Mouse (Mus musculus): Measurements from ENCODE around the gene Glyctk. TPM values are rescaled to one million over a fixed set of nuclear protein-coding genes. Genes with fewer than 3 reads are reported as not detected.
A peak's percentile ranks its signal among the peaks of the same experiment; 100 is the strongest.

Glyctk gene
- polyA plus RNA-seq, 1 experiment from 2014 or later: 2.9 TPM

DNA sequence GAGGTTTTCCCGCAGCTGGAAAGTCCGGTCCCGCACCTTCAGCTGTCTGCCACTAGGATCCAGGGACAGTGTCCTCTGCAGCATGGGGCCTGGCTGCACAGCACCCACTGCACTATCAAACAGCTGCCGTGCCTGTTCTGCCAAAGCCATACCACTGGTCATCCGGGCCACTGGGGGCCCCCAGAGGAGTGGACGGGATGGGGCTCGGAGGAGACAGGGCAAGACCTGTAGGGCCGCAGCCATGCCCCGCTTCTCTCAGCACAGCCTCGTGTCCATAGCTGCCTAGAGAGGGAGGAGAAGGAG, 364 bp downstream of the Glyctk start:
- Histone ChIP-seq H3K9ac (replicated peaks) (no peak overlapping the region), H3K27ac (replicated peaks) (no peak overlapping the region), H3K36me3 (no peaks in the 10 kb centered on the region), H3K4me3 (no peak overlapping the region), H3K4me1 (peaks cover 15% of the 10 kb centered on the region), H3K4me2 (replicated peaks) (no peak overlapping the region), H3K9me3 (no peaks in the 10 kb centered on the region), H3K27me3 (no peaks in the 10 kb centered on the region)
- ATAC-seq (replicated peaks): no peak
- 77% methylated on average over 10 of the region's 10 CpGs for WGBS

DNA sequence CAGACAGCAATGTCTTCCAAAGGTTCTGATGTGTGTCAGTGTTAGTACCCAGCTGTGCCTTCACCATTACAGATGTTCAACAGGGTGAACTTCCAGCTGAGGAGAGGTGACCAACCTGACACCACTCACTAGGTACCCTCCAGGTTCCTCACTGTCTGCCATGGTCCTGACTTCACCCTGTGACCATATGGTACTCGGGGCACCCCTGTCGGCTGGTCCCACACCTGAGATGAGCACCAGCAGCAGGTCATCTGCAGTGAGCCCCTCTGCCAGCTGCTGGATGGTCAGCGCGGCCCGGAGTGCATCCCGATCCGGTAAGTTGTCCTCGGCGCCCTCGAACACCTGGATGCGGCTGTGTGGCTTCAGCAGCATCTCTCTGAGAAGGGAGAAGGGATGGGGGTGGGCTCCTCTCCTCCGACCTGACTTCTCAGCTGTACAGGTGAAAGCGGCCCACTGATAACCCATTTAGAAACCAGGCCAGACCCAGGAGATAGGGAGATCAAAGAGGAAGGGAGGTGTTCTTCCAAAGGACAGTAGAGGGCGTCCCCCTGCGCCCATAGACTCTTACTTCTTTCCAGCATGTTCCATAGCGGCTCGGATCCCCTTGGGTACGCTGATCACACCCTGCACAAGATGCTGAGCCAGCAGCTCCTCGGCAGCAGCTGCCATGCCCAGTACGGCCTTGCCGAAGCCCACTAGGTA, 866 bp downstream of the Glyctk start:
- Histone ChIP-seq H3K36me3 (no peaks in the 10 kb centered on the region), H3K27ac (replicated peaks) (no peak overlapping the region), H3K9ac (replicated peaks) (no peak overlapping the region), H3K4me1 (peaks cover 15% of the 10 kb centered on the region), H3K4me3 (no peak overlapping the region), H3K9me3 (no peaks in the 10 kb centered on the region), H3K4me2 (replicated peaks) (no peak overlapping the region), H3K27me3 (no peaks in the 10 kb centered on the region)
- 79% methylated on average over 21 of the region's 21 CpGs for WGBS
- ATAC-seq (replicated peaks): 0 out of 2 replicates have a peak, but pooled peaks have one; percentile 3

- Histone ChIP-seq H3K9ac (replicated peaks) (no peak overlapping the region), H3K27ac (replicated peaks) (peak overlapping the region; percentile 43; the same call in 1 of the 2 replicates), H3K9me3 (no peaks in the 10 kb centered on the region), H3K4me1 (peaks cover 15% of the 10 kb centered on the region), H3K4me2 (replicated peaks) (no peak overlapping the region), H3K27me3 (no peaks in the 10 kb centered on the region), H3K36me3 (peaks cover under 1% of the 10 kb centered on the region; the same call in 1 of the 2 replicates), H3K4me3 (no peak overlapping the region)
- WGBS: 39% methylated on average over 5 of the region's 5 CpGs
- ATAC-seq (replicated peaks): peak; percentile 57
Observed at GRCm38 (mm10) chr9:106156419-106156818, 1.5 kb downstream of the Glyctk start.

DNA sequence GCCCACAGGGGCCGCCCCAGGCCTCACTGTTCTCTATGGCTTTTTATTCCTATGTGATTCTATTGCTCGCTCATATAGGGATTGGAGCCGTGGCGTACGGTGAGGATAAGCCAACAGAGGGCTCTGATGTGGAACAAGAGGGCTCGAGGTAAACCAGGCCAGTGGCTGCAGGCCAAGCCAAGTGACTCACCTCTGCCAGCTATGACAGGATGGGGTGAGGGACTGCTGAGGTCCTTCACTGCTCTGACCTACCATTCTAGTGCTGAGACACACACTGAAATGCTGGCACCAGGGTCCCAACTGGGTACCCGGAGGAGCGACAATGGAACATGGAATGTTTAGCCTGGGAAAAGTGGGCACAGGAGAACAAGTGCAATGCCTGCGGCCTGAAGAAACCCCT, 3.8 kb downstream of the Glyctk start:
- Histone ChIP-seq H3K9ac (replicated peaks) (no peak overlapping the region), H3K27me3 (peaks cover 7% of the 10 kb centered on the region), H3K4me2 (replicated peaks) (no peak overlapping the region), H3K4me3 (no peak overlapping the region), H3K36me3 (peaks cover 2% of the 10 kb centered on the region; the same call in 1 of the 2 replicates), H3K4me1 (peaks cover 26% of the 10 kb centered on the region), H3K9me3 (no peaks in the 10 kb centered on the region), H3K27ac (replicated peaks) (no peak overlapping the region)
- ATAC-seq (replicated peaks): no peak
- WGBS: 90% methylated on average over 9 of the region's 9 CpGs

DNA sequence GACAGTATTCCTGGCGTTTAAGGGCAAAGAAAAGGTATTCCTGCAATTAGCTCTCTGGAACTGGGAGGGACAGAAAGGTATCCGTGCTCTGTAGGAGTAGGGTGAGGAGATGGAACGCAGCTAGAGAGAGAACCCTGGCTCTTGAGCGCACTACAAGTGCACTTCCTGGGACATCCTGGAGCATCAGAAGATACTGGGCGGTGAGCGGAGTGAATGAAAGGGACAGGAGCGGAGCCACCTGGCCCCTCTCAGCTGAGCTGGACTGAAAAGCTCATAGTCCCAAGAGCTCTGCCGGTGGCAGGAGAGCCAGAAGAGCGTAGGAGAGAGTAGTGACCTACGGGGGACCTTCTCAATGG, 8.6 kb downstream of the Glyctk start:
- H3K9ac ChIP-seq (replicated peaks): peak overlapping the region; percentile 71
- H3K4me3 ChIP-seq: peak overlapping the region; percentile 54
- peak overlapping the region; percentile 88 for H3K27ac ChIP-seq (replicated peaks)
- peak overlapping the region; percentile 48 for H3K4me2 ChIP-seq (replicated peaks)
- peaks cover 54% of the 10 kb centered on the region for H3K4me1 ChIP-seq
- ATAC-seq (replicated peaks): no peak
- H3K27me3 ChIP-seq: peaks cover 15% of the 10 kb centered on the region
- peaks cover 2% of the 10 kb centered on the region; the same call in 1 of the 2 replicates for H3K36me3 ChIP-seq
- WGBS: 8% methylated on average over 10 of the region's 10 CpGs
- H3K9me3 ChIP-seq: no peaks in the 10 kb centered on the region

DNA sequence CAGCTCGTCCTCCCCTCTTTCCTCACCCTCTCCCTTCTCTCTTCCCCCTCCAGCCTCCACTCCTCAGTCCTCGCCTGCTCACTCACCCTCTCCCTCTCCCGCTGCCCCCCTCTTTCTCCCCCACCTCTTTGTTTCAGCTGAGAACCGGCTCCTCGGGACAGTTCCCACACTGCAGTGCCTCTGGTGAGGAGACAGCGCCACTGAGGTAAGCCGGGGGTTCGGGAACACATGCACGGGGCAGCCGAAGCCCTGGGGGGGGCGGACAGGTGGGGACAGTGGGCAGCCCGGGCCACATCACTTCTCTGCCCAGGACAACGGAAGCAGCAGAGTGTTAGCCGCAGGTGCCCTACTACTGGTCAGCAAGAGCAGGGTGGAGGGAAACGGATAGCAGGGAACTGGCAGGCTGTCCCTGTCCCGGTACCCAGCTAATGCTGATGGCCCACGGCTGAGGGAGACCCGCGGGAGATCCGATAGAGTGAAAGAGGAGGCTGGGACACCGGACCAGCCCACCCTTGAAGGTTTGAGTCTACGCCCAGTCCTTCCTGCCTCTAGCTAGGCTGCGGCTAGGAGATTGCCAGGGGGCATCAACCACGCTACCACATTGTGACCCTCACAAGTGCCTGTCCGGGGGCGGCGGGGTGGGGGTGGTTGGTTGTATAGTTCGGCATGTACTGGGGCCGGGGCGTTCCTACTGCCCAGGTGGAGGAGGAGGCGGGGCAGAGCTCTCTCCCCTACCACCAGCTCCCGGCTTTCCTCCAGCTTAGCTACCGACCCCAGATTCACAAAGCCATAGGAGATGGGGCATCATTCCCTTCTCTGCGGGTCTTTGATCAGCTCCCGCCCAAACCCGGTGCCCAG, 9.2 kb downstream of the Glyctk start:
- Histone ChIP-seq H3K27ac (replicated peaks) (peak overlapping the region; percentile 88), H3K9me3 (no peaks in the 10 kb centered on the region), H3K4me3 (peak overlapping the region; percentile 54), H3K36me3 (peaks cover 2% of the 10 kb centered on the region; the same call in 1 of the 2 replicates), H3K4me1 (peaks cover 60% of the 10 kb centered on the region), H3K4me2 (replicated peaks) (peak overlapping the region; percentile 48), H3K27me3 (peaks cover 15% of the 10 kb centered on the region), H3K9ac (replicated peaks) (peak overlapping the region; percentile 71)
- WGBS: under 1% methylated on average over 36 of the region's 36 CpGs
- peak; percentile 76 for ATAC-seq (replicated peaks)

DNA sequence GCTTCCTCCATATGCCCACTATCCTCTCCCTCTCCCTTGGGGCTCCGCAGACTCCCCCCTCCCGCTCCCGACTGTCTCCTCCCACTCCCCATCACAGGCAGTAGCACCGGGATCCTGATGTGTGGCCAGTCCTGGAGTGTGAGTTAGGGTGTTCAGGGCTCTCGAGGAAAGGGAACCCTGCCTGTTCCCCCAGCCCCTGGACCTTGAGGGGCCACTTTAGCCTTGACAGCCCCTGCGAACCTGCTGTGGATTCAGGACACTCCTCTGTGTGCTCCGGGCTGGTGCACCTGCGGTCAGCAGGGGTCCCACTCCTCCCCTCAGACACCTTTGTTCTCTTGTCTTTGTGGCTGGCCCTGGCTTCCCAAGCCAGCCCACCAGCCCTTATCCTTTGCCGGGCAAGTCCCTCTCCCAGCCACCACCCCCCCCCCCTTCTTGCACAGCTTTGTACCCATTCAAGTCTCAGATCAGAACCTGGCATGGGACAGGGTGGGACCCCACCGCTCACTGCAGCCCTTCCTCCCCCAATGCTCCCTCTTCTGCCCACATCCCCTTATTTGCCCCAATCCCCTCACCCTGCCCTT, 10.0 kb downstream of the Glyctk start:
- peaks cover 15% of the 10 kb centered on the region for H3K27me3 ChIP-seq
- peak overlapping the region; percentile 48 for H3K4me2 ChIP-seq (replicated peaks)

DNA sequence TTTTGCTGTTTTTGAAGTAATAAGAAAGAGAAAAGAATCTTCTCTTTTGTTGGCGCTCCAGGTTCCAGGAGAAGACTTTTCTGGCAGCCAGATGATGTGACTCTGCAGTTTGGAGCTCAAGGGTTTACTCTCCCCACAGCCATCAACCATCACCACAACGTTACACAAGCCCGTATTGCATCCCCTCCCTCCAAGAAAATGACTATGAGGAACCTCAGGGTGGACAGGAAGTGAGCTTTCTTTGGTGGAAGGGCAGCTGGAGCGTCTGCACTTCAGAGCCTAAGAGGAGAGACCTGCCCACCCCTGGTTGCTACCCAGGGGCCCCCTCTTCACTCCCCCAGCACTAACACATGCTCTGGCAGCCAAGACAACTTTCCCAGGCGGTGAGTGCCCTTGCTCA, 10.7 kb downstream of the Glyctk start:
- peak overlapping the region; percentile 71; the same call in 1 of the 2 replicates for H3K9ac ChIP-seq (replicated peaks)
- peak overlapping the region; percentile 54 for H3K4me3 ChIP-seq
- peaks cover 63% of the 10 kb centered on the region for H3K4me1 ChIP-seq
- no peak for ATAC-seq (replicated peaks)
- peak overlapping the region; percentile 48 for H3K4me2 ChIP-seq (replicated peaks)
- peak overlapping the region; percentile 88 for H3K27ac ChIP-seq (replicated peaks)
- 33% methylated on average over 5 of the region's 5 CpGs for WGBS
- H3K27me3 ChIP-seq: peaks cover 19% of the 10 kb centered on the region
- peaks cover 2% of the 10 kb centered on the region; the same call in 1 of the 2 replicates for H3K36me3 ChIP-seq
- no peaks in the 10 kb centered on the region for H3K9me3 ChIP-seq

More for the DNA sequence above, 10.0 kb downstream of the Glyctk start:
- peak; percentile 31 for ATAC-seq (replicated peaks)
- Histone ChIP-seq H3K27ac (replicated peaks) (peak overlapping the region; percentile 88), H3K36me3 (peaks cover 2% of the 10 kb centered on the region; the same call in 1 of the 2 replicates), H3K9ac (replicated peaks) (peak overlapping the region; percentile 71), H3K9me3 (no peaks in the 10 kb centered on the region), H3K4me1 (peaks cover 63% of the 10 kb centered on the region), H3K4me3 (peak overlapping the region; percentile 54)
- 2% methylated on average over 10 of the region's 10 CpGs for WGBS

GRCm38 (mm10) chr9:106145582-106145981, 12.4 kb downstream of the Glyctk start:
- H3K9ac ChIP-seq (replicated peaks): no peak overlapping the region
- no peak overlapping the region for H3K4me3 ChIP-seq
- no peak overlapping the region for H3K4me2 ChIP-seq (replicated peaks)
- peak; percentile 44 for ATAC-seq (replicated peaks)
- no peaks in the 10 kb centered on the region for H3K36me3 ChIP-seq
- WGBS: 74% methylated on average over 2 of the region's 2 CpGs
- H3K4me1 ChIP-seq: peaks cover 63% of the 10 kb centered on the region
- no peaks in the 10 kb centered on the region for H3K9me3 ChIP-seq
- H3K27me3 ChIP-seq: peaks cover 25% of the 10 kb centered on the region
- H3K27ac ChIP-seq (replicated peaks): no peak overlapping the region

GRCm38 (mm10) chr9:106144176-106144575, 13.8 kb downstream of the Glyctk start:
- H3K36me3 ChIP-seq: no peaks in the 10 kb centered on the region
- peaks cover 62% of the 10 kb centered on the region for H3K4me1 ChIP-seq
- peak; percentile 46 for ATAC-seq (replicated peaks)
- H3K9ac ChIP-seq (replicated peaks): no peak overlapping the region
- no peak overlapping the region for H3K27ac ChIP-seq (replicated peaks)
- peaks cover 19% of the 10 kb centered on the region; the same call in 1 of the 2 replicates for H3K27me3 ChIP-seq
- 16% methylated on average over 7 of the region's 7 CpGs for WGBS
- no peaks in the 10 kb centered on the region for H3K9me3 ChIP-seq
- no peak overlapping the region for H3K4me2 ChIP-seq (replicated peaks)
- H3K4me3 ChIP-seq: no peak overlapping the region

DNA sequence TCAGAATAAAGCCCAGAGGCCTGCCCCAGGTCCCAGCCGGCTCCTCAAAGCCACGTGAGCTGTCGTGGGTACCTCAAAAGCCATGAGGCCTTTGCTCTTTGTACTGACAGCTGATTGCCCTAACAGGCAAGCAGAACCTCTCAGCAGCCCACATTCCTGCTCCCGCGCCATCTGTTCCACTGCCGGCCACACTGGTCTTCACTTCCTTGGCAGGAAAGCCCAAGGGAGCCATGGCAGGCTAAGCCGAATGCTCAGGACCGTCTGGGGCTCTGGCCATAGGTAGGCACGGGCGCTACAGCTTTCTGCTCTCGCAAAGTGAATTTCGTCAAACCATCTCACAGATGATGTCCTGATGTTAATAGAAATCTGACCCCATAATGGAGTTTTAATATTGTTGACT, 16.0 kb downstream of the Glyctk start:
- Histone ChIP-seq H3K36me3 (no peaks in the 10 kb centered on the region), H3K27me3 (peaks cover 24% of the 10 kb centered on the region; the same call in 1 of the 2 replicates), H3K4me3 (no peak overlapping the region), H3K4me1 (peaks cover 45% of the 10 kb centered on the region), H3K4me2 (replicated peaks) (no peak overlapping the region), H3K27ac (replicated peaks) (no peak overlapping the region), H3K9me3 (no peaks in the 10 kb centered on the region), H3K9ac (replicated peaks) (no peak overlapping the region)
- ATAC-seq (replicated peaks): no peak
- 78% methylated on average over 12 of the region's 12 CpGs for WGBS

DNA sequence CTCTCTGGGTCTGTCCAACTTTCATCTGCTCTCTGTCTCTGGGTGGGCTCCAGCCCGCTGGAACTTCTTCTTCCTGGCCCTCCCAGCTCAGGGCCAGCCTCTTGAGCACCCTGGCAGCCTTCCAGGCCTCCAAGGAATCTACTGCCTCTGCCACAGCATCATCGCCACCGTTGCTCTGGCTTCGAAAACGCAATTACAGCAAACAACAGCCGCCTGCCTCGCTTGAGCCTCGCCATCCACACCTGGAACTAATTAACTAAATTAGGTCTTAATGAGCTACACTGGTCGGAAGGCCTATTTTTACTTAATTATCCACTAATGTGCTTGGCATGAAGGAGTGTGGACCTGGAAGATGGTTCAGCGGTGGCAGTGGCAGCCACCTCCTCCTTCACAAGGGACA, 18.2 kb downstream of the Glyctk start:
- peak overlapping the region; percentile 24; the same call in 1 of the 2 replicates for H3K27ac ChIP-seq (replicated peaks)
- WGBS: 9% methylated on average over 10 of the region's 10 CpGs
- no peak overlapping the region for H3K9ac ChIP-seq (replicated peaks)
- no peak overlapping the region for H3K4me2 ChIP-seq (replicated peaks)
- peaks cover 36% of the 10 kb centered on the region for H3K4me1 ChIP-seq
- H3K36me3 ChIP-seq: no peaks in the 10 kb centered on the region
- no peaks in the 10 kb centered on the region for H3K9me3 ChIP-seq
- ATAC-seq (replicated peaks): peak; percentile 50
- no peak overlapping the region for H3K4me3 ChIP-seq
- H3K27me3 ChIP-seq: peaks cover 24% of the 10 kb centered on the region; the same call in 1 of the 2 replicates

All from forebrain, embryonic 15.5 days (tissue).